Mouse (Mus musculus) limb, embryonic 12.5 days (tissue): Measurements from ENCODE around the gene Dntt. TPM values are rescaled to one million over a fixed set of nuclear protein-coding genes. Genes with fewer than 3 reads are reported as not detected.

Experiments
- ATAC-seq: fragments of 200-750 bp; cut with Nextera tagmentation; 2 replicates; pipeline ENCODE4 v1.8.0; 2017; ENCODE audit warnings: low read depth, moderate TSS enrichment; ENCODE audit not compliant: insufficient number of reproducible peaks, insufficient read depth, low FRiP score, low TSS enrichment
- H3K27ac ChIP-seq: fragments of 300-500 bp; sonication (generic); 2 replicates; pipeline ENCODE4 v1.5.1; 2016; ENCODE audit warnings: mild to moderate bottlenecking, moderate library complexity
- H3K27me3 ChIP-seq: fragments of 300-500 bp; sonication (generic); 2 replicates; pipeline ENCODE4 v1.6.1; 2016; ENCODE audit warnings: mild to moderate bottlenecking, moderate library complexity
- H3K36me3 ChIP-seq: fragments of 300-500 bp; sonication (generic); 2 replicates; pipeline ENCODE4 v1.6.1; 2016; ENCODE audit warnings: mild to moderate bottlenecking, moderate library complexity
- H3K4me1 ChIP-seq: fragments of 300-500 bp; sonication (generic); replicated peaks from 2 replicates; pipeline ENCODE4 v1.6.1; 2016
- H3K4me2 ChIP-seq: fragments of 300-500 bp; sonication (generic); 2 replicates; pipeline ENCODE4 v1.6.1; 2016; ENCODE audit warnings: mild to moderate bottlenecking, moderate library complexity
- H3K4me3 ChIP-seq: fragments of 300-500 bp; sonication (generic); replicated peaks from 2 replicates; pipeline ENCODE4 v1.5.1; 2016; ENCODE audit warnings: mild to moderate bottlenecking
- H3K9ac ChIP-seq: fragments of 300-500 bp; sonication (generic); replicated peaks from 2 replicates; pipeline ENCODE4 v1.6.1; 2016; ENCODE audit warnings: mild to moderate bottlenecking, moderate library complexity
- H3K9me3 ChIP-seq: fragments of 300-500 bp; sonication (generic); 2 replicates; pipeline ENCODE4 v1.6.1; 2016; ENCODE audit warnings: mild to moderate bottlenecking, moderate library complexity
- WGBS: fragments of 180-500 bp; shearing (Covaris S2); methylation state at CpG from one replicate; pipeline ENCODE4 v1.1.7; 2016; 5-methylcytosine and 5-hydroxymethylcytosine counted together
- polyA plus RNA-seq: library from polyadenylated mRNA; unstranded; fragments of >200 nt; fragmentation: Nextera tagmentation; extraction: Ambion mirVana; gene quantifications from 2 replicates; pipeline ENCODE4 v1.2.1, GENCODE M21; 2016

The Dntt gene
- polyA plus RNA-seq, 1 experiment from 2014 or later: not detected

GRCm38 (mm10) chr19:41100863-41101262 is 71.8 kb downstream of the Dntt start:
- H3K4me3 ChIP-seq: no peak overlapping the region
- no peaks in the 10 kb centered on the region for H3K9me3 ChIP-seq
- no peak overlapping the region for H3K27ac ChIP-seq
- H3K9ac ChIP-seq: no peak overlapping the region
- no peaks in the 10 kb centered on the region for H3K4me1 ChIP-seq
- no peaks in the 10 kb centered on the region for H3K36me3 ChIP-seq
- H3K27me3 ChIP-seq: peaks cover 2% of the 10 kb centered on the region; the same call in 1 of the 2 replicates
- 90% methylated on average over 7 of the region's 7 CpGs for WGBS
- no peak overlapping the region for H3K4me2 ChIP-seq
- no peak for ATAC-seq

GRCm38 (mm10) chr19:41101390-41101789 is 72.3 kb downstream of the Dntt start:
- Histone ChIP-seq H3K9me3 (no peaks in the 10 kb centered on the region), H3K4me3 (no peak overlapping the region), H3K4me1 (no peaks in the 10 kb centered on the region), H3K9ac (no peak overlapping the region), H3K4me2 (no peak overlapping the region), H3K36me3 (no peaks in the 10 kb centered on the region), H3K27me3 (0 out of 2 replicates have a peak, but pooled peaks cover 3% of the 10 kb centered on the region), H3K27ac (no peak overlapping the region)
- 84% methylated on average over 8 of the region's 8 CpGs for WGBS
- ATAC-seq: no peak

GRCm38 (mm10) chr19:41104922-41105321 is 75.8 kb downstream of the Dntt start:
- no peak overlapping the region for H3K4me2 ChIP-seq
- H3K9me3 ChIP-seq: no peaks in the 10 kb centered on the region
- H3K27ac ChIP-seq: no peak overlapping the region
- H3K9ac ChIP-seq: no peak overlapping the region
- no peaks in the 10 kb centered on the region for H3K36me3 ChIP-seq
- 0 out of 2 replicates have a peak, but pooled peaks cover 4% of the 10 kb centered on the region for H3K27me3 ChIP-seq
- 51% methylated on average over 8 of the region's 8 CpGs for WGBS
- H3K4me3 ChIP-seq: no peak overlapping the region
- no peak for ATAC-seq
- H3K4me1 ChIP-seq: peaks cover 11% of the 10 kb centered on the region

- Histone ChIP-seq H3K36me3 (no peaks in the 10 kb centered on the region), H3K27ac (no peak overlapping the region), H3K9ac (no peak overlapping the region), H3K4me3 (no peak overlapping the region), H3K4me1 (peaks cover 12% of the 10 kb centered on the region), H3K27me3 (0 out of 2 replicates have a peak, but pooled peaks cover 4% of the 10 kb centered on the region), H3K4me2 (no peak overlapping the region), H3K9me3 (no peaks in the 10 kb centered on the region)
- ATAC-seq: no peak
- WGBS: 34% methylated on average over 8 of the region's 8 CpGs
Observed at GRCm38 (mm10) chr19:41107530-41107929, 78.5 kb downstream of the Dntt start.

GRCm38 (mm10) chr19:41108666-41109065 is 79.6 kb downstream of the Dntt start:
- 0 out of 2 replicates have a peak, but pooled peaks cover 4% of the 10 kb centered on the region for H3K27me3 ChIP-seq
- H3K4me1 ChIP-seq: peaks cover 21% of the 10 kb centered on the region
- no peak overlapping the region for H3K4me3 ChIP-seq
- no peak overlapping the region for H3K9ac ChIP-seq
- WGBS: 89% methylated on average over 7 of the region's 7 CpGs
- ATAC-seq: no peak
- no peaks in the 10 kb centered on the region for H3K36me3 ChIP-seq
- no peaks in the 10 kb centered on the region for H3K9me3 ChIP-seq
- no peak overlapping the region for H3K4me2 ChIP-seq
- H3K27ac ChIP-seq: no peak overlapping the region

Other genes starting within 250 kb of the Dntt start
- 25.8 and 30.0 TPM in 2 replicates for gene Ccnj, start 198.0 kb upstream of the Dntt start, polyA plus RNA-seq
- gene Zfp518a, start 134.6 kb upstream of the Dntt start, polyA plus RNA-seq: 13.2 and 16.4 TPM in 2 replicates
- 0.59 and 1.2 TPM in 2 replicates for gene Blnk, start 34.7 kb upstream of the Dntt start, polyA plus RNA-seq
- not detected in 2 replicates for gene Opalin, start 47.8 kb downstream of the Dntt start, polyA plus RNA-seq
- 0.28 and 0.36 TPM in 2 replicates for gene Tll2, start 177.6 kb downstream of the Dntt start, polyA plus RNA-seq
- gene Tm9sf3, start 234.7 kb downstream of the Dntt start, polyA plus RNA-seq: 141 and 158 TPM in 2 replicates